Mouse (Mus musculus) stomach, embryonic 14.5 days (tissue): ENCODE measurements at regions not wholly inside any gene's neighbourhood (a gene's known extent, or its start where the extent isn't known, plus 50 kb on each side); places are given as distances from the start of the nearest gene placed in this dataset.

ENCODE experiments used
- ATAC-seq: fragments of 200-750 bp; cut with Nextera tagmentation; 2 replicates; pipeline ENCODE4 v1.8.0; 2017; ENCODE audit warnings: low read depth, moderate TSS enrichment; ENCODE audit not compliant: insufficient number of reproducible peaks, insufficient read depth, low FRiP score
- H3K27ac ChIP-seq: fragments of 300-500 bp; sonication (generic); 2 replicates; pipeline ENCODE4 v1.5.1; 2014; ENCODE audit warnings: mild to moderate bottlenecking, low read length, moderate library complexity, mixed read lengths
- H3K27me3 ChIP-seq: fragments of 300-500 bp; sonication (generic); 2 replicates; pipeline ENCODE4 v1.6.1; 2014; ENCODE audit warnings: low read length, control low read depth, mixed read lengths; ENCODE audit not compliant: control insufficient read depth, insufficient read depth
- H3K36me3 ChIP-seq: fragments of 300-500 bp; sonication (generic); 2 replicates; pipeline ENCODE4 v1.6.1; 2014; ENCODE audit warnings: mild to moderate bottlenecking, control low read depth, low read length, moderate library complexity, mixed read lengths; ENCODE audit not compliant: control insufficient read depth, insufficient read depth
- H3K4me1 ChIP-seq: fragments of 300-500 bp; sonication (generic); 2 replicates; pipeline ENCODE4 v1.6.1; 2014; ENCODE audit warnings: low read length, control low read depth, mixed read lengths; ENCODE audit not compliant: control insufficient read depth, insufficient read depth
- H3K4me2 ChIP-seq: fragments of 300-500 bp; sonication (generic); replicated peaks from 2 replicates; pipeline ENCODE4 v1.6.1; 2014; ENCODE audit warnings: low read depth, low read length, control low read depth
- H3K4me3 ChIP-seq: fragments of 300-500 bp; sonication (generic); 2 replicates; pipeline ENCODE4 v1.5.1; 2014; ENCODE audit warnings: low read depth, low read length, control low read depth
- H3K9ac ChIP-seq: fragments of 300-500 bp; sonication (generic); replicated peaks from 2 replicates; pipeline ENCODE4 v1.6.1; 2014; ENCODE audit warnings: low read depth, mild to moderate bottlenecking, control low read depth, low read length, moderate library complexity, mixed read lengths
- H3K9me3 ChIP-seq: fragments of 300-500 bp; sonication (generic); 2 replicates; pipeline ENCODE4 v1.6.1; 2016; ENCODE audit warnings: low read depth, low read length, control low read depth; ENCODE audit not compliant: control insufficient read depth
- WGBS: fragments of 180-500 bp; shearing (Covaris S2); extraction: QIAGEN DNeasy Blood & Tissue Kit; methylation state at CpG from one replicate; pipeline ENCODE4 v1.1.7; 2014; 5-methylcytosine and 5-hydroxymethylcytosine counted together

DNA sequence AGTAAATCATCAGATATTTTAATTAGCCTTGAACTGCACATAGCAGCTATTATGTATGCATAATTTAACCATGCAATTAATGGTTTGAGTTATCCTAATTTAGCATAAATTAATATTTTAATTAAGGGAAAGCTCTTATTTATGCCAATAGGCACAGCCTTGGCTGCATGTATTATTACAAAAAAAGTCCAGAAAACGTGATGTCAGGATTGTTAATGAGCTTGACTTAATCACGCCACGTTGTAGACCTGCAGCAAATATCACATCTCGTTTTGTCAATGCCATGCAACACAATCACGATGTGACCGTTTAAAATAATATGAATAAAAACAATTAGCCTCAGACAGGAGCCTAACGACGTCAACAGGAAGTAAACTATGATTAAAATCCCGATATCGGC, 189.9 kb downstream of the Plk2 start:
- Histone ChIP-seq H3K9me3 (no peaks in the 10 kb centered on the region), H3K27me3 (no peaks in the 10 kb centered on the region), H3K4me1 (0 out of 2 replicates have a peak, but pooled peaks cover under 1% of the 10 kb centered on the region), H3K36me3 (no peaks in the 10 kb centered on the region), H3K4me2 (no peak overlapping the region), H3K9ac (no peak overlapping the region), H3K4me3 (no peak overlapping the region), H3K27ac (no peak overlapping the region)
- 82% methylated on average over 10 of the region's 10 CpGs for WGBS
- ATAC-seq: no peak

DNA sequence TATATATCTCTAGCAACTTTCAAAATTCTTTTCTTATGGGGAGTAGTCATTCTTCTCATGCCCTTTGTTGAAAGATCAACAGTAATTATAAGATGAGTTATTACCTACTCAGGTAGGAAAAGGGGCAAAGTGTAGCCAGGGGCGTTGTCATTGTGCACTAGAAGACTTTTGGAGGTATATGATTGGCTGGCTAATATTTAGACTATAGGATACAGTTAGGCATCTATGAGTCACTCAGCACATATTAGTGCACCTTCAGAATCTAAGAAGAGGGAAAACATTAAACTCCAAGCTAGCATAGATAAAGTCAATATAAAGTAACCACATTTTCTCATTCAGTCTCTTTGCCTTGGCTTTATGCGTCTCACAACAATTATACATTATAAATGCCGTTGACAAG, 199.8 kb downstream of the Plk2 start:
- ATAC-seq: 0 out of 2 replicates have a peak, but pooled peaks have one; percentile 23
- Histone ChIP-seq H3K27ac (no peak overlapping the region), H3K36me3 (no peaks in the 10 kb centered on the region), H3K4me1 (no peaks in the 10 kb centered on the region), H3K4me3 (no peak overlapping the region), H3K9ac (no peak overlapping the region), H3K27me3 (no peaks in the 10 kb centered on the region), H3K9me3 (no peaks in the 10 kb centered on the region), H3K4me2 (no peak overlapping the region)
- WGBS: 78% methylated on average over 3 of the region's 3 CpGs

DNA sequence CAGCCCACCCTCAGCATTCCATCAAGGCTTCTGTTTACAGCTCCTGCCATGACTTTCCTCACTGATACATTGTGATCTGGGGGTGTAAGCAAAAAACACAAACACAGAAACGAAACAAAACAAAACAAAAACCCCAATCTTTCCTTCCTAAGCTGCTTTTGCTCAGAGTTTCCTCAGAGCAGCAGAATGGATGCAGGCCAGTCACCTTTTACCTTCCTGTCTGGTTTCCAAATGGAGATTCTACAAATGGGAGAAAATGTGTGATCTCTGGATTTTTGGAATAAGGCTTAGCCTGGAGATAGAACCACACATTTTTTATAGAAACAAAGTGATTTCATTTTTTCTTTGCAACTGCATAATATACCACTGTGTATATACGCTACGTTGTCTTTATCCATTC, 204.8 kb downstream of the Plk2 start:
- ATAC-seq: no peak

DNA sequence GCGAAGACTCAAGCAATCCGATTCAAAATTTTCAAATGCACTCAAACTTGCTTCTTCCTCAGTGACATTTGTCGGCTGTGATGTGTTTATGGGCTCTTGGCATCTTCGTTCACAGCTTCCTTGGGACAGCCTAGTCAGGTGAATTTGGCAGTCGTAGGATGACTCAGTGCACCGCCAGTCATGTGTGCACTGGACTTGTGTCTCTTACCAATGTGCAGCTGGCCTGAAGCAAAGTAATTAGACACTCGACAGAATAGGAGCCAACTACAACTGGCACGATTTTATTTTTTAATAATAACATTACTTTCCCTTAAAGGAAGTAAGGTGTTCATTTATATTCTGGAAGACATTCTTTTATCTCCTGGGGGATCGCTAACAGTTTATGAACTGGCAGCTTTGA, 205.5 kb downstream of the Plk2 start:
- Histone ChIP-seq H3K4me3 (no peak overlapping the region), H3K4me1 (no peaks in the 10 kb centered on the region), H3K27ac (no peak overlapping the region), H3K9ac (no peak overlapping the region), H3K4me2 (no peak overlapping the region), H3K9me3 (no peaks in the 10 kb centered on the region), H3K36me3 (no peaks in the 10 kb centered on the region), H3K27me3 (no peaks in the 10 kb centered on the region)
- 83% methylated on average over 9 of the region's 9 CpGs for WGBS
- ATAC-seq: no peak

More for the DNA sequence above, 204.8 kb downstream of the Plk2 start:
- 79% methylated on average over 3 of the region's 3 CpGs for WGBS
- H3K4me2 ChIP-seq: no peak overlapping the region
- no peaks in the 10 kb centered on the region for H3K27me3 ChIP-seq
- H3K9ac ChIP-seq: no peak overlapping the region
- H3K27ac ChIP-seq: no peak overlapping the region
- no peaks in the 10 kb centered on the region for H3K4me1 ChIP-seq
- no peak overlapping the region for H3K4me3 ChIP-seq
- H3K36me3 ChIP-seq: no peaks in the 10 kb centered on the region
- no peaks in the 10 kb centered on the region for H3K9me3 ChIP-seq

DNA sequence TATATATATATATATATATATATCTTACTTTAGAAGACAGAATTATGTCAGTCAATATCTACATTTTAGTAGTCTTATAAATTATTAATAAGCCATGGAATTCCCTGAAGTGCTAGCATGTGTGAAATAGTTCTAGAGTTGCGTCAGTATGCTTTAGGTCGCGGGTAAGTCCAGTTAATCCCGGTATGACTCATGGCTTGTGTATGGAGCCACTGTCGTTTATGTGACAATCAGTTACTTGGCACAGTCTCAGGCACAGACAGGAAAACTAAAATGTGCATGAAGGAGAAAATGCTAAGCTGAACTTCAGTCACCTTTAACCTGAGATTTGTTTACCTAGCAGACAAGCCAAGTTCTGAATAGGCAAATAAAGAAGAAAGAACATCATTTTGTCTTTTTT, 206.5 kb downstream of the Plk2 start:
- H3K27ac ChIP-seq: no peak overlapping the region
- H3K9me3 ChIP-seq: no peaks in the 10 kb centered on the region
- 39% methylated on average over 5 of the region's 5 CpGs for WGBS
- no peaks in the 10 kb centered on the region for H3K4me1 ChIP-seq
- no peaks in the 10 kb centered on the region for H3K36me3 ChIP-seq
- no peak overlapping the region for H3K4me2 ChIP-seq
- no peaks in the 10 kb centered on the region for H3K27me3 ChIP-seq
- no peak overlapping the region for H3K9ac ChIP-seq
- no peak overlapping the region for H3K4me3 ChIP-seq
- ATAC-seq: no peak

DNA sequence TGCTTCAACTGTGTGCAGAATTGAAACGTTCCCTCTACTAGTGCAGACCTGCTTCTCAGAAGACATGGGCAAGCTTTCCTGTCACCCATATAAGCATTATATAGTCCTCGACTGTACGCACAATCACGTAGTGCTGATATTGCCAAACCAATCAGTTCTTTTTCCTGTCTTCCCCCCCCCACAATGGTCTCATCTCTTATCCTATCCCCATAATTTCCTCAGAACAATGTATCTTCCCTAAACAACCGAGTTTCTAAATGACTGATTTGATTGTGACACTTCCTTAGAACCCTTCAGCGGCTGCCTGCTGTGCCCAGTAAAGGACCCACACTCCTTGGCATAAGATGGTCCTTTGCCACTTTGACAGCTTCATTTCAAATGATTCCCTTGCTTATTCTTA, 207.0 kb downstream of the Plk2 start:
- H3K4me1 ChIP-seq: no peaks in the 10 kb centered on the region
- WGBS: 73% methylated on average over 6 of the region's 6 CpGs
- no peak overlapping the region for H3K4me3 ChIP-seq
- no peaks in the 10 kb centered on the region for H3K36me3 ChIP-seq
- no peak overlapping the region for H3K27ac ChIP-seq
- no peak overlapping the region for H3K9ac ChIP-seq
- H3K27me3 ChIP-seq: no peaks in the 10 kb centered on the region
- no peaks in the 10 kb centered on the region for H3K9me3 ChIP-seq
- no peak for ATAC-seq
- H3K4me2 ChIP-seq: no peak overlapping the region

DNA sequence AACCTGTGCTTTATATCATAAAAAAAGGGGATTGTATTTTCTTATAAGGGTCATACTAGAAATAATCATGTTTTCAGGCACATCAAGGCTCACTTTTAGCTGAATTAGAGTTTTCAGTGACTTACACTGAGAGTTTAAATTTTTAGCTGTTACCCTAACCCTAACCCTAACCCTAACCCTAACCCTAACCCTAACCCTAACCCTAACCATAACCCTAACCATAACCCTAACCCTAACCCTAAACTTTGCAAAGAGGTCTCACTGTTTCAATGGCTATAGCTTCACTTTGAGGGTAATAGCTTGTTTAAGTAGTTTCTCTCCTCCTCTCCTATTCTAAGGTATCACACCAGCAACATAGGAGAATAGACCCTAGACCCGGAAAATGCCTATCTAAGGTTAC, 208.0 kb downstream of the Plk2 start:
- 81% methylated on average over 1 of the region's 1 CpGs for WGBS
- H3K27me3 ChIP-seq: no peaks in the 10 kb centered on the region
- H3K4me2 ChIP-seq: no peak overlapping the region
- no peak overlapping the region for H3K9ac ChIP-seq
- H3K36me3 ChIP-seq: no peaks in the 10 kb centered on the region
- H3K9me3 ChIP-seq: no peaks in the 10 kb centered on the region
- no peak for ATAC-seq
- no peak overlapping the region for H3K4me3 ChIP-seq
- no peak overlapping the region for H3K27ac ChIP-seq
- H3K4me1 ChIP-seq: no peaks in the 10 kb centered on the region

DNA sequence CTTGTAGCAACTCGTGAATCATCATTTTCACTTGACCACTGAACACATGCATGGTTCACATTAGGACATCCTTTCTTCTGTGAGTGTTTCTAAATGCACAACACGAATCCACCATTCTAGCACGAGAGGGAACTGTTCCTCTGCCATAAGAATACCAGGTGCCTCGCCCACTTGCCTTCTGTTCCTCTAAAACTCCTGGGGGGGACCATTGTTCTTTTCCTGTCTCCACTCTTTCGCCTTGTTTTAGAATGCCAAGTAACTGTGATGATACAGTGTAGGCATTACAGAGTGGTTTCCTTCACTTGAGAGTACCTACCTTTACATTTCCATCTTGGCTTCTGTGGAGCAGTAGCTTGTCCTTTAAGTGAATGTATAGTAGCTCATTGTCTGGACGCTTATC, 224.2 kb downstream of the Plk2 start:
- H3K27ac ChIP-seq: no peak overlapping the region
- WGBS: 88% methylated on average over 6 of the region's 6 CpGs
- no peaks in the 10 kb centered on the region for H3K27me3 ChIP-seq
- no peaks in the 10 kb centered on the region for H3K4me1 ChIP-seq
- no peak for ATAC-seq
- H3K9ac ChIP-seq: no peak overlapping the region
- H3K4me2 ChIP-seq: no peak overlapping the region
- H3K4me3 ChIP-seq: no peak overlapping the region
- H3K36me3 ChIP-seq: no peaks in the 10 kb centered on the region
- no peaks in the 10 kb centered on the region for H3K9me3 ChIP-seq

DNA sequence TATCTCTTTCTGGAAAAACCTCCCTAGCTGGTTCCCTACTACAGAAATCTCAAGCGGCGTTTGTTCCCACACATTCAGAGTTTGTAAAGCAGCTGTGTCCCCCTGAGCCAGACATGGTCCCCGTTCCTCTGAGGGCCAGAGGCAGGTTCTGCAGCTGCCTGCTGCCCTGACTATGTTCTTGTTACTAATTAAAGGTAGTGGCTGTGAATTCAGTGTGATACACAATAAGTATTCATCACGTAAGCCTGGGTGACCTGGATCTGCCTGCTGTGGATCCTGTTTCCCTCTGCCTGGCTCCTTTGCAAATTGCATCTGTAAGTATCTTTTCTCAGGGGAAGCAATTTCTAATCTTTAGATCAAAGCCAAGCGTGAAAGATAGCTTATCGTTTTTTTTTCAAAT, 232.3 kb downstream of the Plk2 start:
- ATAC-seq: no peak
- Histone ChIP-seq H3K4me2 (no peak overlapping the region), H3K27ac (no peak overlapping the region), H3K9me3 (no peaks in the 10 kb centered on the region), H3K4me1 (no peaks in the 10 kb centered on the region), H3K27me3 (no peaks in the 10 kb centered on the region), H3K9ac (no peak overlapping the region), H3K4me3 (no peak overlapping the region), H3K36me3 (no peaks in the 10 kb centered on the region)
- 69% methylated on average over 6 of the region's 6 CpGs for WGBS
